Mouse (Mus musculus) erythroblast, embryonic 14.5 days (primary cell): ENCODE data around the gene Rft1.

Experiments
- GATA1 ChIP-seq: IDR thresholded peaks from 2 replicates; pipeline ENCODE4 v1.6.1; 2012; ENCODE audit warnings: low read length, inconsistent platforms, mixed read lengths
- TAL1 ChIP-seq: IDR thresholded peaks from 3 replicates; pipeline ENCODE4 v1.6.1; 2012; ENCODE audit warnings: low read length, inconsistent platforms, mixed read lengths

- no peak for TF ChIP-seq GATA1
- no peak for TF ChIP-seq TAL1
These were observed 25.9 kb upstream of the Rft1 start for GRCm38 (mm10) chr14:30628235-30628634.
